Mouse (Mus musculus) kidney, adult 9 months (tissue): Measurements from ENCODE around the gene Mycbp.

Experiments
- DNase-seq: peaks from one replicate; pipeline ENCODE4 v3.0.0; 2022

Gene Mycbp

GRCm38 (mm10) chr4:123946701-123947100 lies 42.1 kb downstream of the Mycbp start:
- no peak for DNase-seq

GRCm38 (mm10) chr4:123947149-123947548 lies 42.5 kb downstream of the Mycbp start:
- DNase-seq, result no peak

GRCm38 (mm10) chr4:123948901-123949300 lies 44.3 kb downstream of the Mycbp start:
- no peak for DNase-seq

GRCm38 (mm10) chr4:123949649-123950048 lies 45.0 kb downstream of the Mycbp start:
- DNase-seq, result no peak

- DNase-seq, result no peak
Measured at GRCm38 (mm10) chr4:123952059-123952458, 47.4 kb downstream of the Mycbp start.

GRCm38 (mm10) chr4:123956703-123957491 lies 52.3 kb downstream of the Mycbp start:
- DNase-seq, result peak; percentile 70

- no peak for DNase-seq
Measured at GRCm38 (mm10) chr4:123957492-123957808, 52.8 kb downstream of the Mycbp start.

- DNase-seq, result no peak
Measured at GRCm38 (mm10) chr4:123957891-123958290, 53.3 kb downstream of the Mycbp start.

GRCm38 (mm10) chr4:123960955-123961354 lies 56.3 kb downstream of the Mycbp start:
- no peak for DNase-seq
